Mouse (Mus musculus) megakaryocyte progenitor cell, adult 5-6 weeks (primary cell): ENCODE measurements around the gene Vmn1r104. TPM values are rescaled to one million over a fixed set of nuclear protein-coding genes. Genes with fewer than 3 reads are reported as not detected.
"Not testable (repeated sequence)": the region's sequence is repeated elsewhere in the genome, so short reads cannot be mapped to it uniquely, and the experiment has no call there.

Experiments used
- ATAC-seq: replicated peaks from 2 replicates; pipeline ENCODE4 v1.8.0; 2016; ENCODE audit warnings: mild to moderate bottlenecking, moderate TSS enrichment, inconsistent platforms; ENCODE audit not compliant: poor library complexity
- total RNA-seq, 2 experiments: library from RNA; stranded (forward) in 1 of 2; stranded (reverse) in 1 of 2; fragments of 157-497, 149-512 nt in 1 of 2; fragments of 200-1000 nt in 1 of 2; gene quantifications; 2 replicates each; pipeline versions ENCODE4 v1.2.3 to v1.2.4; 2015 to 2017

Vmn1r104 gene
- total RNA-seq (2015) (not detected in 2 replicates), total RNA-seq (2017) (not detected in 2 replicates)

DNA sequence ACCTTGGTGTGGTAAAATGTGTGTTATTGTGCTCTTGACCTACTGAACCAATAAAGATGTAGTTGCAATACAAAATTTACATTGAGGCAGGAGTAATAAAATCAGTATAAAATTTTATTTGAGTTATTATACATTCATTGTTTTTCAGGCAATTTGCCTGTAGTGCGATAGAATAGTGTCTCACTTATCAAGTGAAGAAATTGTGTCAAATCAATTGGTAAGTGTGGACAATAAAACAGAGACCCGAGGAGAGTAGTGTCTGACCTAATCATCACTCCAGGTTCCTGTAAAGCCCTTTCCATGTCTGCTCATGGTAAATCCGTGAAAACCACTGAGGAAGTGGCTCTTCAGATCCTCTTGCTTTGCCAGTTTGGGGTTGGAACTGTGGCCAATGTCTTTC, at the start of gene Vmn1r104:
Vmn1r104 (plus strand) TSS at position 301 of the 400 bp plus-strand sequence.
- ATAC-seq = not testable (repeated sequence)

DNA sequence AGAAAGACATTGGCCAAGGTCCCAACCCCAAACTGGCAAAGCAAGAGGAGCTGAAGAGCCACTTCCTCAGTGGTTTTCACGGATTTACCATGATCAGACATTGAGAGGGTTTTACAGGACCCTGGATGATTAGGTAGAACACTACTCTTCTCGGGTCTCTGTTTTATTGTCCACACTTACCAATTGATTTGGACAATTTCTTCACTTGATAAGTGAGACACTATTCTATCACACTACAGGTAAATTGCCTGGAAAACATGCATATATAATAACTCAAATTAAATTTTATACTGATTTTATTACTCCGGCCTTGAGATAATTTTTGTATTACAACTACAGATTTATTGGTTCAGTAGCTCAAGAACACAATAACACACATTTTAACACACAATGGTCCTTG, 23.2 kb upstream of the Vmn1r104 start, which contains the start of gene Vmn1r103:
Vmn1r103 (minus strand) TSS at position 101 of the 400 bp plus-strand sequence.
- not testable (repeated sequence) for ATAC-seq

DNA sequence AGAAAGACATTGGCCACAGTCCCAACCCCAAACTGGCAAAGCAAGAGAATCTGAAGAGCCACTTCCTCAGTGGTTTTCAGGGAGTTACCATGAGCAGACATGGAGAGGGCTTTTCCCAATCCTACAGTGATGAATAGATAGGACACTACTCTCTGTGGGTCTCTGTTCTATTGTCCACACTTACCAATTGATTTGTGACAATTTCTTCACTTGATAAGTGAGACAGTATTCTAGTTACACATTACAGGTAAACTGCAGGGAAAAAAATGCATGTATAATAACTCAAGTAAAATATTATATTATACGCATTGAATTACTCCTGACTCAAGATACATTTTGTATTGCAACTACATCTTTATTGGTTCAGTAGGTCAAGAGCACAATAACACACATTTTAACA, 12.0 kb downstream of the Vmn1r104 start, which contains the start of gene Gm5726:
Gm5726 (minus strand) TSS at position 101 of the 400 bp plus-strand sequence.
- ATAC-seq = not testable (repeated sequence)

DNA sequence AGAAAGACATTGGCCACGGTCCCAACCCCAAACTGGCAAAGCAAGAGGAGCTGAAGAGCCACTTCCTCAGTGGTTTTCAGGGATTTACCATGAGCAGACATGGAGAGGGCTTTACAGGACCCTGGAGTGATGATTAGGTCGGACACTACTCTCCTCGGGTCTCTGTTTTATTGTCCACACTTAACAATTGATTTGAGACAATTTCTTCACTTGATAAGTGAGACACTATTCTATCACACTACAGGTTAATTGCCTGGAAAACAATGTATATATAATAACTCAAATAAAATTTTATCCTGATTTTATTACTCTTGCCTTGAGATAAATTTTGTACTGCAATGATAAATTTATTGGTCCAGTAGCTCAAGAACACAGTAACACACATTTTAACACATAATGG, 42.5 kb downstream of the Vmn1r104 start, which contains the start of gene Gm4141:
Gm4141 (minus strand) TSS at position 101 of the 400 bp plus-strand sequence.
- not testable (repeated sequence) for ATAC-seq

Other genes with a start within 250 kb of the Vmn1r104 start
- gene Gm4133, start 199.8 kb upstream of the Vmn1r104 start, total RNA-seq (2015) = not detected in 2 replicates
- gene Gm4133, start 199.8 kb upstream of the Vmn1r104 start, total RNA-seq (2017) = not detected in 2 replicates
- not detected in 2 replicates for gene Gm5728, start 158.4 kb upstream of the Vmn1r104 start, total RNA-seq (2015)
- not detected in 2 replicates for gene Gm5728, start 158.4 kb upstream of the Vmn1r104 start, total RNA-seq (2017)
- not detected in 2 replicates for gene Vmn1r100, start 115.9 kb upstream of the Vmn1r104 start, total RNA-seq (2015)
- gene Vmn1r100, start 115.9 kb upstream of the Vmn1r104 start, total RNA-seq (2017) = not detected in 2 replicates
- gene Vmn1r101, start 91.2 kb upstream of the Vmn1r104 start, total RNA-seq (2015) = not detected in 2 replicates
- gene Vmn1r101, start 91.2 kb upstream of the Vmn1r104 start, total RNA-seq (2017) = not detected in 2 replicates
- gene Gm10670, start 58.9 kb upstream of the Vmn1r104 start, total RNA-seq (2015) = not detected in 2 replicates
- not detected in 2 replicates for gene Gm10670, start 58.9 kb upstream of the Vmn1r104 start, total RNA-seq (2017)
- not detected in 2 replicates for gene Vmn1r103, start 23.3 kb upstream of the Vmn1r104 start, total RNA-seq (2015)
- gene Vmn1r103, start 23.3 kb upstream of the Vmn1r104 start, total RNA-seq (2017) = not detected in 2 replicates
- gene Gm5726, start 11.9 kb downstream of the Vmn1r104 start, total RNA-seq (2015) = not detected in 2 replicates
- gene Gm5726, start 11.9 kb downstream of the Vmn1r104 start, total RNA-seq (2017) = not detected in 2 replicates
- not detected in 2 replicates for gene Gm4141, start 42.4 kb downstream of the Vmn1r104 start, total RNA-seq (2015)
- not detected in 2 replicates for gene Gm4141, start 42.4 kb downstream of the Vmn1r104 start, total RNA-seq (2017)
- not detected in 2 replicates for gene Gm4513, start 65.2 kb downstream of the Vmn1r104 start, total RNA-seq (2015)
- gene Gm4513, start 65.2 kb downstream of the Vmn1r104 start, total RNA-seq (2017) = not detected in 2 replicates
- gene Vmn1r107, start 135.1 kb downstream of the Vmn1r104 start, total RNA-seq (2015) = not detected in 2 replicates
- not detected in 2 replicates for gene Vmn1r107, start 135.1 kb downstream of the Vmn1r104 start, total RNA-seq (2017)
- gene Vmn1r111, start 169.4 kb downstream of the Vmn1r104 start, total RNA-seq (2015) = not detected in 2 replicates
- gene Vmn1r111, start 169.4 kb downstream of the Vmn1r104 start, total RNA-seq (2017) = not detected in 2 replicates
- not detected in 2 replicates for gene Gm10668, start 196.8 kb downstream of the Vmn1r104 start, total RNA-seq (2015)
- not detected in 2 replicates for gene Gm10668, start 196.8 kb downstream of the Vmn1r104 start, total RNA-seq (2017)
- not detected in 2 replicates for gene Vmn1r112, start 237.3 kb downstream of the Vmn1r104 start, total RNA-seq (2015)
- gene Vmn1r112, start 237.3 kb downstream of the Vmn1r104 start, total RNA-seq (2017) = not detected in 2 replicates